Mouse (Mus musculus) kidney, adult 8-10 months (tissue): Measurements from ENCODE around the gene Megf6.

Experiments
- DNase-seq, 2 experiments: peaks; one replicate each; pipeline ENCODE4 v3.0.0; 2022

Gene Megf6

GRCm38 (mm10) chr4:154217711-154218350 is 47.3 kb downstream of the Megf6 start:
- no peak for DNase-seq

- DNase-seq, result peak in 1 of 2 experiments; percentile 15
These were observed 52.2 kb downstream of the Megf6 start for GRCm38 (mm10) chr4:154222773-154223172.

GRCm38 (mm10) chr4:154224267-154224969 is 53.9 kb downstream of the Megf6 start:
- DNase-seq, result no peak

- DNase-seq, result no peak
These were observed 54.4 kb downstream of the Megf6 start for GRCm38 (mm10) chr4:154224970-154225309.

GRCm38 (mm10) chr4:154226678-154227077 is 56.1 kb downstream of the Megf6 start:
- no peak for DNase-seq

GRCm38 (mm10) chr4:154228336-154228735 is 57.8 kb downstream of the Megf6 start:
- no peak for DNase-seq

- no peak for DNase-seq
These were observed 59.0 kb downstream of the Megf6 start for GRCm38 (mm10) chr4:154229569-154229968.

- DNase-seq, result no peak
These were observed 60.9 kb downstream of the Megf6 start for GRCm38 (mm10) chr4:154231380-154231779.

- no peak for DNase-seq
These were observed 61.8 kb downstream of the Megf6 start for GRCm38 (mm10) chr4:154232295-154232694.

GRCm38 (mm10) chr4:154236001-154236400 is 65.5 kb downstream of the Megf6 start:
- no peak for DNase-seq

- no peak for DNase-seq
These were observed 66.4 kb downstream of the Megf6 start for GRCm38 (mm10) chr4:154236893-154237292.

GRCm38 (mm10) chr4:154237306-154237705 is 66.8 kb downstream of the Megf6 start:
- no peak for DNase-seq

GRCm38 (mm10) chr4:154239199-154239598 is 68.7 kb downstream of the Megf6 start:
- DNase-seq, result no peak

- DNase-seq, result no peak
These were observed 70.1 kb downstream of the Megf6 start for GRCm38 (mm10) chr4:154240608-154241007.

GRCm38 (mm10) chr4:154245342-154245741 is 74.8 kb downstream of the Megf6 start:
- DNase-seq, result no peak

- DNase-seq, result peak; percentile 60 to 82
These were observed 75.8 kb downstream of the Megf6 start for GRCm38 (mm10) chr4:154246115-154247040.

GRCm38 (mm10) chr4:154247207-154248091 is 76.9 kb downstream of the Megf6 start:
- DNase-seq, result no peak

GRCm38 (mm10) chr4:154248092-154248805 is 77.7 kb downstream of the Megf6 start:
- DNase-seq, result no peak

GRCm38 (mm10) chr4:154249316-154249715 is 78.8 kb downstream of the Megf6 start:
- no peak for DNase-seq

GRCm38 (mm10) chr4:154252537-154253255 is 82.2 kb downstream of the Megf6 start:
- DNase-seq, result no peak

- no peak for DNase-seq
These were observed 90.2 kb downstream of the Megf6 start for GRCm38 (mm10) chr4:154260755-154261154.
